Mouse (Mus musculus): ENCODE data around the gene Ppp1r35. TPM values are rescaled to one million over a fixed set of nuclear protein-coding genes. Genes with fewer than 3 reads are reported as not detected.

Gene Ppp1r35
- polyA plus RNA-seq, 1 experiment from 2014 or later = 17.2 TPM

- WGBS = 15% methylated on average over 5 of the region's 5 CpGs
Measured at GRCm38 (mm10) chr5:137776408-137776918, 2.2 kb upstream of the Ppp1r35 start.

GRCm38 (mm10) chr5:137777267-137777845 is 1.3 kb upstream of the Ppp1r35 start:
- ATAC-seq (ENCODE audit: low FRiP score, low TSS enrichment) = no peak
- Histone ChIP-seq H3K4me2 (replicated peaks; ENCODE audit: low read depth) (no peak overlapping the region), H3K36me3 (ENCODE audit: control insufficient read depth, insufficient read depth, low read length) (peaks cover 6% of the 10 kb centered on the region; the same call in 1 of the 2 replicates), H3K9ac (ENCODE audit: low read length) (no peak overlapping the region), H3K27me3 (ENCODE audit: control insufficient read depth, insufficient read depth, low read length) (no peaks in the 10 kb centered on the region), H3K4me1 (replicated peaks; ENCODE audit: control insufficient read depth, insufficient read depth) (no peaks in the 10 kb centered on the region), H3K4me3 (ENCODE audit: low read depth, low read length) (no peak overlapping the region), H3K27ac (replicated peaks) (no peak overlapping the region), H3K9me3 (ENCODE audit: control insufficient read depth, low read length) (no peaks in the 10 kb centered on the region)
- TF ChIP-seq CTCF (IDR thresholded peaks at IDR 0.05; ENCODE audit: low read depth) = no peak
- TF ChIP-seq EP300 (optimal IDR thresholded peaks at IDR 0.05) = no peak
- DNase-seq (ENCODE audit: low spot score) = no peak
- 59% methylated on average over 7 of the region's 7 CpGs for WGBS

More at GRCm38 (mm10) chr5:137776408-137776918, 2.2 kb upstream of the Ppp1r35 start:
- no peak; the same call in 1 of the 2 replicates for TF ChIP-seq CTCF (IDR thresholded peaks at IDR 0.05; ENCODE audit: low read depth)
- TF ChIP-seq EP300 (optimal IDR thresholded peaks at IDR 0.05) = no peak
- DNase-seq (ENCODE audit: low spot score) (peak; percentile 62), ATAC-seq (ENCODE audit: low FRiP score, low TSS enrichment) (peak; percentile 33; the same call in 1 of the 2 replicates)
- Histone ChIP-seq H3K27ac (replicated peaks) (0 out of 2 replicates have a peak overlapping the region, but pooled peaks have one; percentile 14), H3K4me3 (ENCODE audit: low read depth, low read length) (no peak overlapping the region), H3K4me1 (replicated peaks; ENCODE audit: control insufficient read depth, insufficient read depth) (no peaks in the 10 kb centered on the region), H3K4me2 (replicated peaks; ENCODE audit: low read depth) (no peak overlapping the region), H3K36me3 (ENCODE audit: control insufficient read depth, insufficient read depth, low read length) (0 out of 2 replicates have a peak, but pooled peaks cover 2% of the 10 kb centered on the region), H3K27me3 (ENCODE audit: control insufficient read depth, insufficient read depth, low read length) (no peaks in the 10 kb centered on the region), H3K9ac (ENCODE audit: low read length) (no peak overlapping the region), H3K9me3 (ENCODE audit: control insufficient read depth, low read length) (no peaks in the 10 kb centered on the region)

GRCm38 (mm10) chr5:137779053-137779933 is 644 bp downstream of the Ppp1r35 start:
- Histone ChIP-seq H3K27ac (replicated peaks) (peak overlapping the region; percentile 84), H3K4me1 (replicated peaks; ENCODE audit: control insufficient read depth, insufficient read depth) (peaks cover 4% of the 10 kb centered on the region; the same call in 1 of the 2 replicates), H3K9me3 (ENCODE audit: control insufficient read depth, low read length) (no peaks in the 10 kb centered on the region), H3K4me2 (replicated peaks; ENCODE audit: low read depth) (peak overlapping the region; percentile 92), H3K27me3 (ENCODE audit: control insufficient read depth, insufficient read depth, low read length) (no peaks in the 10 kb centered on the region), H3K4me3 (ENCODE audit: low read depth, low read length) (peak overlapping the region; percentile 93), H3K36me3 (ENCODE audit: control insufficient read depth, insufficient read depth, low read length) (peaks cover 15% of the 10 kb centered on the region), H3K9ac (ENCODE audit: low read length) (peak overlapping the region; percentile 82)
- DNase-seq (ENCODE audit: low spot score) = peak; percentile 55
- under 1% methylated on average over 59 of the region's 83 CpGs for WGBS
- TF ChIP-seq EP300 (optimal IDR thresholded peaks at IDR 0.05) = no peak
- ATAC-seq (ENCODE audit: low FRiP score, low TSS enrichment) = peak; percentile 36

GRCm38 (mm10) chr5:137781661-137782060 is 3.0 kb downstream of the Ppp1r35 start:
- TF ChIP-seq CTCF (IDR thresholded peaks at IDR 0.05; ENCODE audit: low read depth) (no peak), EP300 (optimal IDR thresholded peaks at IDR 0.05) (no peak)

GRCm38 (mm10) chr5:137782776-137783522 is 4.3 kb downstream of the Ppp1r35 start:
- WGBS = 76% methylated on average over 13 of the region's 13 CpGs
- no peak overlapping the region for H3K27ac ChIP-seq (replicated peaks)
- H3K9me3 ChIP-seq (ENCODE audit: control insufficient read depth, low read length) = no peaks in the 10 kb centered on the region
- peaks cover 15% of the 10 kb centered on the region for H3K36me3 ChIP-seq (ENCODE audit: control insufficient read depth, insufficient read depth, low read length)
- peak overlapping the region; percentile 3; the same call in 1 of the 2 replicates for H3K9ac ChIP-seq (ENCODE audit: low read length)
- H3K4me3 ChIP-seq (ENCODE audit: low read depth, low read length) = no peak overlapping the region
- H3K4me2 ChIP-seq (replicated peaks; ENCODE audit: low read depth) = peak overlapping the region; percentile 87; the same call in 1 of the 2 replicates
- peaks cover 10% of the 10 kb centered on the region; the same call in 1 of the 2 replicates for H3K4me1 ChIP-seq (replicated peaks; ENCODE audit: control insufficient read depth, insufficient read depth)
- H3K27me3 ChIP-seq (ENCODE audit: control insufficient read depth, insufficient read depth, low read length) = no peaks in the 10 kb centered on the region
- TF ChIP-seq CTCF (IDR thresholded peaks at IDR 0.05; ENCODE audit: low read depth) = no peak
- TF ChIP-seq EP300 (optimal IDR thresholded peaks at IDR 0.05) = no peak
- DNase-seq (ENCODE audit: low spot score) (no peak), ATAC-seq (ENCODE audit: low FRiP score, low TSS enrichment) (no peak)

More at GRCm38 (mm10) chr5:137781661-137782060, 3.0 kb downstream of the Ppp1r35 start:
- H3K27me3 ChIP-seq (ENCODE audit: control insufficient read depth, insufficient read depth, low read length) = no peaks in the 10 kb centered on the region
- no peak overlapping the region for H3K27ac ChIP-seq (replicated peaks)
- H3K4me3 ChIP-seq (ENCODE audit: low read depth, low read length) = no peak overlapping the region
- peaks cover 10% of the 10 kb centered on the region; the same call in 1 of the 2 replicates for H3K4me1 ChIP-seq (replicated peaks; ENCODE audit: control insufficient read depth, insufficient read depth)
- no peak for DNase-seq (ENCODE audit: low spot score)
- H3K36me3 ChIP-seq (ENCODE audit: control insufficient read depth, insufficient read depth, low read length) = peaks cover 15% of the 10 kb centered on the region
- H3K4me2 ChIP-seq (replicated peaks; ENCODE audit: low read depth) = no peak overlapping the region
- no peak overlapping the region for H3K9ac ChIP-seq (ENCODE audit: low read length)
- no peak for ATAC-seq (ENCODE audit: low FRiP score, low TSS enrichment)
- no peaks in the 10 kb centered on the region for H3K9me3 ChIP-seq (ENCODE audit: control insufficient read depth, low read length)
- 86% methylated on average over 7 of the region's 7 CpGs for WGBS
